Mouse (Mus musculus) cerebellum, adult 2 months (tissue): ENCODE data around the gene Lingo4.

ENCODE experiments used
- CTCF ChIP-seq: fragments of 200-500 bp; IDR thresholded peaks from 2 replicates; pipeline ENCODE4 v1.5.1; 2011; ENCODE audit warnings: low read depth, mild to moderate bottlenecking, control low read depth, low read length, moderate library complexity, borderline replicate concordance; ENCODE audit not compliant: insufficient read depth
- POLR2A ChIP-seq: fragments of 200-500 bp; IDR thresholded peaks from 2 replicates; pipeline ENCODE4 v1.6.1; 2011; ENCODE audit warnings: low read length, control low read depth, borderline replicate concordance; ENCODE audit not compliant: insufficient read depth

- TF ChIP-seq CTCF (no peak), POLR2A (no peak)
Measured at GRCm38 (mm10) chr3:94391001-94391400, 7.3 kb upstream of the Lingo4 start.
